Mouse (Mus musculus) kidney, embryonic 14.5 days (tissue): ENCODE results near the gene Sdad1. TPM values are rescaled to one million over a fixed set of nuclear protein-coding genes. Genes with fewer than 3 reads are reported as not detected.
"Not testable (repeated sequence)": the region's sequence is repeated elsewhere in the genome, so short reads cannot be mapped to it uniquely, and the experiment has no call there.

ENCODE experiments used
- ATAC-seq: fragments of 200-750 bp; cut with Nextera tagmentation; 2 replicates; pipeline ENCODE4 v1.8.0; 2017; ENCODE audit warnings: moderate number of reproducible peaks, mild to moderate bottlenecking, moderate TSS enrichment, moderate library complexity; ENCODE audit not compliant: low FRiP score, low TSS enrichment
- H3K27ac ChIP-seq: fragments of 300-500 bp; sonication (generic); 2 replicates; pipeline ENCODE4 v1.5.1; 2014; ENCODE audit warnings: low read depth, mild to moderate bottlenecking, low read length, moderate library complexity, mixed read lengths
- H3K27me3 ChIP-seq: fragments of 300-500 bp; sonication (generic); 2 replicates; pipeline ENCODE4 v1.6.1; 2014; ENCODE audit warnings: mild to moderate bottlenecking, low read length; ENCODE audit not compliant: control insufficient read depth, insufficient read depth
- H3K36me3 ChIP-seq: fragments of 300-500 bp; sonication (generic); 2 replicates; pipeline ENCODE4 v1.6.1; 2014; ENCODE audit warnings: low read length, mixed read lengths; ENCODE audit not compliant: control insufficient read depth, insufficient read depth
- H3K4me1 ChIP-seq: fragments of 300-500 bp; sonication (generic); 2 replicates; pipeline ENCODE4 v1.6.1; 2014; ENCODE audit warnings: low read length, mixed read lengths; ENCODE audit not compliant: control insufficient read depth, insufficient read depth
- H3K4me2 ChIP-seq: fragments of 300-500 bp; sonication (generic); replicated peaks from 2 replicates; pipeline ENCODE4 v1.6.1; 2014; ENCODE audit warnings: low read depth, mild to moderate bottlenecking, low read length
- H3K4me3 ChIP-seq: fragments of 300-500 bp; sonication (generic); 2 replicates; pipeline ENCODE4 v1.5.1; 2014; ENCODE audit warnings: mild to moderate bottlenecking, low read length
- H3K9ac ChIP-seq: fragments of 300-500 bp; sonication (generic); 2 replicates; pipeline ENCODE4 v1.6.1; 2014; ENCODE audit warnings: low read depth, mild to moderate bottlenecking, low read length, moderate library complexity
- H3K9me3 ChIP-seq: fragments of 300-500 bp; sonication (generic); 2 replicates; pipeline ENCODE4 v1.6.1; 2016; ENCODE audit warnings: low read length; ENCODE audit not compliant: control insufficient read depth
- WGBS: fragments of 180-500 bp; shearing (Covaris S2); extraction: QIAGEN DNeasy Blood & Tissue Kit; methylation state at CpG from one replicate; pipeline ENCODE4 v1.1.7; 2014; 5-methylcytosine and 5-hydroxymethylcytosine counted together
- polyA plus RNA-seq: library from polyadenylated mRNA; unstranded; fragments of >200 nt; fragmentation: Nextera tagmentation; extraction: Ambion mirVana; gene quantifications from 2 replicates; pipeline ENCODE4 v1.2.1, GENCODE M21; 2014

Sdad1 gene
- polyA plus RNA-seq: 48.3 and 62.6 TPM in 2 replicates

DNA sequence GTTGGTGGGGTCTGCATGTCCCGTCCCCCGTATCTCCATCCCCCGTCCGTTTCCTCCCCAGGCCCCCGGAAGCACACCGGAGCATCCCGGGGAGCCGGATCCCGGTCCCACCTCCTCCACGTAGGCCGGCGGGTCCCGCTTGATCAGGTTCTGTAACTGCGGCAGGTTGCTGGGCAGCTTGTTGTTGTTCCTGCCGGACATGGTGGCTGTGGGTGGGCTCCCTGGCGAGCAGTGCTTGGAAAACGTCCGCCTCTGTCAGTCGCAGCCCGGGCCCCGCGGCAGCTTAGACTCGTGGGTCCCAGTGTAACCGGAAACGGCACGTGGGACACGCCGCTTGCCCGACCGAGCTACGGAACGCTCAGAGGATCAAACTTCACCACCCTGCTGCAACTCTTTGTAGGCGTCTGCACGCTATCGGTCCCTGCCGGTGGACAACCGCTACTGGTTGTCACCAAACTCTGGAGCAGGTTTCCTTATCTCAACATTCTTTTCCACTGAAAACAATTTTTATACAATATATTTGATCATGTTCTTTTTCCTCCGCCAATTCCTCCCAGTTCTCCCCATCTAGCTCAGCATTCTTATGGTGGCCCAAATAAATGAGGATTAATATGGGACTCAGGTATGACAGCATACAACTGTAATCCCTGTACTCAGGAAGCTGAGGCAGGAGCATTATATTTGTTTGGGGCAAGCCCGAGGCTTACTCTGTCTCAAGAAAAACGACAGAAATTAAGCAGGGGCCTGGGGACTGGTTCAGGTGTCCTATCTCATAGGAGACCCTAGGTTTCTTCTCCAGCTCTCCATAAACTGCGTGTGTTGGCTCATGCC is at the start of gene Sdad1:
TSS of gene Sdad1 (minus strand) at position 799 of the 831 bp plus-strand sequence.
- WGBS: 2% methylated on average over 41 of the region's 41 CpGs
- Histone ChIP-seq H3K27ac (peak within 1 kb of the TSS; percentile 56; the same call in 1 of the 2 replicates), H3K9ac (peak within 1 kb of the TSS; percentile 65), H3K9me3 (no peaks in the 10 kb centered on the region), H3K4me2 (peak within 1 kb of the TSS; percentile 61), H3K4me1 (no peaks in the 10 kb centered on the region), H3K4me3 (peak within 1 kb of the TSS; percentile 86), H3K27me3 (no peaks in the 10 kb centered on the region), H3K36me3 (peaks cover 22% of the 10 kb centered on the region)
- peak; percentile 91 for ATAC-seq

GRCm38 (mm10) chr5:92358767-92359455 is 48.6 kb upstream of the Sdad1 start:
- Histone ChIP-seq H3K4me1 (no peaks in the 10 kb centered on the region), H3K4me3 (no peak overlapping the region), H3K4me2 (no peak overlapping the region), H3K36me3 (no peaks in the 10 kb centered on the region), H3K27me3 (no peaks in the 10 kb centered on the region; the same call in 1 of the 2 replicates), H3K27ac (no peak overlapping the region), H3K9me3 (no peaks in the 10 kb centered on the region), H3K9ac (no peak overlapping the region)
- ATAC-seq: no peak
- 83% methylated on average over 11 of the region's 11 CpGs for WGBS

- no peak overlapping the region for H3K9ac ChIP-seq
- H3K4me2 ChIP-seq: no peak overlapping the region
- no peak overlapping the region for H3K4me3 ChIP-seq
- 29% methylated on average over 11 of the region's 12 CpGs for WGBS
- ATAC-seq: peak; percentile 73
- H3K27ac ChIP-seq: no peak overlapping the region
- H3K4me1 ChIP-seq: no peaks in the 10 kb centered on the region
- no peaks in the 10 kb centered on the region for H3K36me3 ChIP-seq
- no peaks in the 10 kb centered on the region; the same call in 1 of the 2 replicates for H3K27me3 ChIP-seq
- no peaks in the 10 kb centered on the region for H3K9me3 ChIP-seq
These were observed 47.8 kb upstream of the Sdad1 start for GRCm38 (mm10) chr5:92358033-92358432.

DNA sequence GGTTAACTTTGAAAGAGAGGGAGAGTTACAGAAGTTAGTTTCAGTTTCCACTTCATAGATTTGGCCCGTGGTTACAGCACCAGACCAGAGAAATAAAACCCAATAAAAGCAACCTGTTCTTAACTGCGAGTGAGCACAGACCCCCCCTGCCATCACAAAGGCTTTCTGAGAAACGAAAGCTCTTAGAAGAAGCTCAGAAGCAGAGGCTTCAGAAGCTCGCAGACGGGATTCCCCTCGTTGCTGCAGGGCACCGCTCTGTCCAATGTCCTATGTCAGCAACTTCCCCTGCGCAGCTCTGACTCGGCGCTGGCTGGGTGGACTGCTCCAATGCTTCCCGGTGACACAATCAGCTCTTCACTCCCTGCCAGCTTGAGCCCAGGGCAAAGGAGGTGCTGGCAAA is 43.2 kb upstream of the Sdad1 start:
- Histone ChIP-seq H3K4me3 (no peak overlapping the region), H3K27me3 (no peaks in the 10 kb centered on the region; the same call in 1 of the 2 replicates), H3K36me3 (no peaks in the 10 kb centered on the region), H3K9me3 (no peaks in the 10 kb centered on the region), H3K27ac (no peak overlapping the region), H3K4me2 (no peak overlapping the region), H3K9ac (no peak overlapping the region), H3K4me1 (0 out of 2 replicates have a peak, but pooled peaks cover 1% of the 10 kb centered on the region)
- no peak for ATAC-seq
- 48% methylated on average over 11 of the region's 11 CpGs for WGBS

DNA sequence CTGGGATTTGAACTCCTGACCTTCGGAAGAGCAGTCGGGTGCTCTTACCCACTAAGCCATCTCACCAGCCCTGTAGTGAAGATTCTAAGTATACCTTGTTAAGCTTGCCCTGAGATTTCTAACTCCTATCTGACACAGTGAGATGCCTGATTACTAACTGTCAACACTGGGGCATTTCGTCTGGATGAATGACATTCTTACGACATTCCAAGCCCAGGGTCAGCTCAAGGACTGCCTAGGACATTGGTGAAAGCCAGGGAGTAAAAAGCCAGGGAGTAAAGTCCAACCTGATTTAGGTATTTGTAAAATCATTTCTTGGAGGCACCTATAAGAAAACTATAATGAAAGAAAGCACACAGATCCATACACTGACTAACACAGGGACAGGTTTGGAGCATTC is 42.4 kb upstream of the Sdad1 start:
- not testable (repeated sequence) for H3K27me3 ChIP-seq, H3K27ac ChIP-seq, H3K4me2 ChIP-seq, H3K9ac ChIP-seq, ATAC-seq, H3K9me3 ChIP-seq, H3K4me3 ChIP-seq, H3K36me3 ChIP-seq, H3K4me1 ChIP-seq
- WGBS: 81% methylated on average over 4 of the region's 4 CpGs

GRCm38 (mm10) chr5:92349731-92350130 is 39.5 kb upstream of the Sdad1 start:
- H3K4me3 ChIP-seq: no peak overlapping the region
- H3K27ac ChIP-seq: no peak overlapping the region
- 77% methylated on average over 7 of the region's 7 CpGs for WGBS
- no peak for ATAC-seq
- H3K27me3 ChIP-seq: no peaks in the 10 kb centered on the region
- H3K4me1 ChIP-seq: 0 out of 2 replicates have a peak, but pooled peaks cover 5% of the 10 kb centered on the region
- no peaks in the 10 kb centered on the region for H3K36me3 ChIP-seq
- no peak overlapping the region for H3K9ac ChIP-seq
- no peak overlapping the region for H3K4me2 ChIP-seq
- no peaks in the 10 kb centered on the region for H3K9me3 ChIP-seq

- Histone ChIP-seq H3K9me3 (no peaks in the 10 kb centered on the region), H3K27ac (no peak within 1 kb of the TSS), H3K4me2 (peak within 1 kb of the TSS; percentile 36; the same call in 1 of the 2 replicates), H3K4me1 (0 out of 2 replicates have a peak, but pooled peaks cover 5% of the 10 kb centered on the region), H3K27me3 (no peaks in the 10 kb centered on the region), H3K4me3 (0 out of 2 replicates have a peak within 1 kb of the TSS, but pooled peaks have one; percentile 13), H3K9ac (no peak within 1 kb of the TSS; the same call in 1 of the 2 replicates), H3K36me3 (no peaks in the 10 kb centered on the region)
- 18% methylated on average over 14 of the region's 14 CpGs for WGBS
- ATAC-seq: peak; percentile 35; the same call in 1 of the 2 replicates
These were observed 38.6 kb upstream of the Sdad1 start, which contains the start of gene Cxcl10 for GRCm38 (mm10) chr5:92348794-92349413. Gene Cxcl10, minus strand, starts transcription at chr5:92348889.

DNA sequence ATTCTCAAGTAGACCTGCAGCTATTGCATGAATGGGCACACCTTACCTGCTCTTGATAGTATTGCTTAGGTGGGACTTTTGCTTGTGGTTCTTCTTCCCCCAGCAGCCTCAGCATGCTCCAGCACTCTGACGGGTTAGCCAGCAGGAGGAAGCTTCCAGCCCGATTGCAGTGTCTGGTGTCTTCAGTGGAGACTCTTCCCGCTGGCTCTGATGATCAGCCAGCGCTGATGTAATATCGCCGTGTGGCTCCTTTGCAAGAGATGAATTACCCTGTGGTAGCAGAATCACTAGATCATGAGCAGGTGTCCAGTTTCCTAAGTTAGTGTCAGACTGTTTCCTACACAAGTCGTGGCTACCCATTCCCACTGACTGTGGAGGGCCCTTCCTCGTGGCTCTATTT is 34.7 kb upstream of the Sdad1 start:
- H3K4me2 ChIP-seq: no peak overlapping the region
- no peak overlapping the region for H3K4me3 ChIP-seq
- H3K27me3 ChIP-seq: no peaks in the 10 kb centered on the region
- H3K27ac ChIP-seq: no peak overlapping the region
- H3K9me3 ChIP-seq: no peaks in the 10 kb centered on the region
- ATAC-seq: no peak
- 80% methylated on average over 8 of the region's 8 CpGs for WGBS
- 0 out of 2 replicates have a peak, but pooled peaks cover 5% of the 10 kb centered on the region for H3K4me1 ChIP-seq
- no peak overlapping the region for H3K9ac ChIP-seq
- H3K36me3 ChIP-seq: no peaks in the 10 kb centered on the region
